ENCODE assay signal across 23 mouse cellular contexts in genomic region chr12:107262516-107262915, GRCm38 (mm10).
DNase-seq lines count a peak whose midpoint lies in the region; ATAC-seq and TF ChIP-seq lines count a peak whose summit lies in the region.
"Had no signal": no experiment of that assay in that cellular context is flagged by ENCODE, and none has a peak within 500 bp of the region (broad histone marks: within the 10 kb centered on the region; RNA-seq: fewer than 3 reads in every experiment).

No protein-coding gene starts in this region.

- WGBS in forebrain, embryonic 13.5 days, result 68% methylated on average over 4 of the region's 4 CpGs
- 83% methylated on average over 4 of the region's 4 CpGs for WGBS in forebrain, embryonic 11.5 days
- 34% methylated on average over 4 of the region's 4 CpGs for WGBS in hindbrain, postnatal 0 days
- WGBS in hindbrain, embryonic 16.5 days, result 66% methylated on average over 4 of the region's 4 CpGs
- WGBS in midbrain, postnatal 0 days, result 66% methylated on average over 4 of the region's 4 CpGs
- WGBS in midbrain, embryonic 16.5 days, result 79% methylated on average over 4 of the region's 4 CpGs

- no peaks in the 10 kb centered on the region for H3K27me3 ChIP-seq in forebrain, embryonic 13.5 days
- H3K27me3 ChIP-seq in forebrain, embryonic 11.5 days (ENCODE audit: control insufficient read depth, insufficient read depth, low read length), result no peaks in the 10 kb centered on the region
- H3K27me3 ChIP-seq in hindbrain, postnatal 0 days (ENCODE audit: insufficient read depth, low read length), result no peaks in the 10 kb centered on the region
- no peaks in the 10 kb centered on the region for H3K27me3 ChIP-seq in hindbrain, embryonic 16.5 days (replicated peaks; ENCODE audit: control insufficient read depth, insufficient read depth, low read length)
- H3K27me3 ChIP-seq in midbrain, postnatal 0 days (ENCODE audit: insufficient read depth, low read length), result no peaks in the 10 kb centered on the region
- H3K27me3 ChIP-seq in midbrain, embryonic 16.5 days (ENCODE audit: control insufficient read depth, insufficient read depth, low read depth, low read length), result no peaks in the 10 kb centered on the region
- H3K27me3 ChIP-seq: embryonic facial prominence, embryonic 15.5 days; heart, embryonic 12.5 days; hindbrain, embryonic 13.5 days; neural tube, embryonic 15.5 days; Patski had no signal

- no peak for TF ChIP-seq CTCF in hindbrain, postnatal 0 days (IDR thresholded peaks at IDR 0.05; ENCODE audit: low read depth)
- no peak for TF ChIP-seq CTCF in midbrain, postnatal 0 days (IDR thresholded peaks at IDR 0.05)
- TF ChIP-seq CTCF in brain, embryonic 14.5 days (IDR thresholded peaks at IDR 0.05; ENCODE audit: borderline replicate concordance, extremely low read depth, insufficient read depth, insufficient read length), result no peak

- no peak for ATAC-seq in forebrain, embryonic 13.5 days
- ATAC-seq in forebrain, embryonic 11.5 days (replicated peaks; ENCODE audit: low FRiP score), result no peak
- ATAC-seq in hindbrain, postnatal 0 days, result no peak
- ATAC-seq in hindbrain, embryonic 16.5 days, result no peak
- ATAC-seq in midbrain, postnatal 0 days (ENCODE audit: low FRiP score), result no peak
- no peak for ATAC-seq in midbrain, embryonic 16.5 days
- ATAC-seq: intestine, postnatal 0 days; liver, postnatal 0 days; Patski had no signal

- no peaks in the 10 kb centered on the region for H3K36me3 ChIP-seq in forebrain, embryonic 13.5 days (ENCODE audit: poor library complexity, severe bottlenecking)
- no peaks in the 10 kb centered on the region for H3K36me3 ChIP-seq in forebrain, embryonic 11.5 days (ENCODE audit: control insufficient read depth, insufficient read depth, low read length)
- no peaks in the 10 kb centered on the region for H3K36me3 ChIP-seq in hindbrain, postnatal 0 days (ENCODE audit: insufficient read depth, low read length)
- no peaks in the 10 kb centered on the region for H3K36me3 ChIP-seq in hindbrain, embryonic 16.5 days (ENCODE audit: control insufficient read depth, insufficient read depth, low read length)
- H3K36me3 ChIP-seq in midbrain, postnatal 0 days (ENCODE audit: insufficient read depth, low read length), result no peaks in the 10 kb centered on the region
- H3K36me3 ChIP-seq in midbrain, embryonic 16.5 days (ENCODE audit: control insufficient read depth, insufficient read depth, low read length), result no peaks in the 10 kb centered on the region
- H3K36me3 ChIP-seq: embryonic facial prominence, embryonic 15.5 days; heart, embryonic 12.5 days; hindbrain, embryonic 13.5 days; limb, embryonic 12.5 days; neural tube, embryonic 15.5 days had no signal

- H3K4me2 ChIP-seq in forebrain, embryonic 13.5 days, result no peak overlapping the region
- no peak overlapping the region for H3K4me2 ChIP-seq in forebrain, embryonic 11.5 days (ENCODE audit: low read depth, low read length, severe bottlenecking)
- no peak overlapping the region for H3K4me2 ChIP-seq in hindbrain, postnatal 0 days (ENCODE audit: low read depth, low read length)
- H3K4me2 ChIP-seq in hindbrain, embryonic 16.5 days (ENCODE audit: low read length), result no peak overlapping the region
- no peak overlapping the region for H3K4me2 ChIP-seq in midbrain, postnatal 0 days (ENCODE audit: low read depth, low read length, poor library complexity, severe bottlenecking)
- no peak overlapping the region for H3K4me2 ChIP-seq in midbrain, embryonic 16.5 days (ENCODE audit: low read length)
- H3K4me2 ChIP-seq: embryonic facial prominence, embryonic 15.5 days; heart, embryonic 12.5 days; hindbrain, embryonic 13.5 days; limb, embryonic 12.5 days; liver, embryonic 11.5 days; neural tube, embryonic 15.5 days had no signal

- no peak for TF ChIP-seq POLR2A in brain, embryonic 14.5 days (IDR thresholded peaks at IDR 0.05; ENCODE audit: borderline replicate concordance, extremely low read depth, insufficient read depth, insufficient read length, poor library complexity, severe bottlenecking)

- DNase-seq in forebrain, embryonic 11.5 days (ENCODE audit: low spot score), result no peak
- DNase-seq in hindbrain, postnatal 0 days (ENCODE audit: low spot score), result peak; percentile 65
- DNase-seq in midbrain, postnatal 0 days (ENCODE audit: low spot score), result peak; percentile 40
- DNase-seq in brain, embryonic 14.5 days (ENCODE audit: low read depth), result peak; percentile 77
- DNase-seq in thymus, postnatal 0 days (ENCODE audit: low spot score), result no peak
- DNase-seq: adrenal gland, postnatal 36 days; cerebellum, adult 2 months; gastrocnemius, postnatal 10 days; heart, postnatal 10 days; kidney, postnatal 25 days; liver, postnatal 0 days had no signal

- H3K4me1 ChIP-seq in forebrain, embryonic 13.5 days, result peaks cover 16% of the 10 kb centered on the region
- no peaks in the 10 kb centered on the region for H3K4me1 ChIP-seq in forebrain, embryonic 11.5 days (replicated peaks; ENCODE audit: control insufficient read depth, insufficient read depth, low read length)
- H3K4me1 ChIP-seq in hindbrain, postnatal 0 days (ENCODE audit: insufficient read depth, low read length), result no peaks in the 10 kb centered on the region
- no peaks in the 10 kb centered on the region for H3K4me1 ChIP-seq in hindbrain, embryonic 16.5 days (ENCODE audit: control insufficient read depth, insufficient read depth, low read depth, low read length)
- H3K4me1 ChIP-seq in midbrain, postnatal 0 days (ENCODE audit: insufficient read depth, low read length), result no peaks in the 10 kb centered on the region
- no peaks in the 10 kb centered on the region for H3K4me1 ChIP-seq in midbrain, embryonic 16.5 days (ENCODE audit: control insufficient read depth, insufficient read depth, low read length)
- H3K4me1 ChIP-seq: heart, embryonic 12.5 days; limb, embryonic 12.5 days; neural tube, embryonic 15.5 days had no signal

- H3K4me3 ChIP-seq in forebrain, embryonic 13.5 days, result no peak overlapping the region
- H3K4me3 ChIP-seq in forebrain, embryonic 11.5 days (ENCODE audit: low read depth, low read length), result no peak overlapping the region
- no peak overlapping the region for H3K4me3 ChIP-seq in hindbrain, postnatal 0 days (ENCODE audit: low read length)
- no peak overlapping the region for H3K4me3 ChIP-seq in hindbrain, embryonic 16.5 days (ENCODE audit: low read length)
- H3K4me3 ChIP-seq in midbrain, postnatal 0 days (ENCODE audit: low read depth, low read length), result no peak overlapping the region
- H3K4me3 ChIP-seq in midbrain, embryonic 16.5 days (ENCODE audit: low read depth, low read length), result no peak overlapping the region
- H3K4me3 ChIP-seq: embryonic facial prominence, embryonic 15.5 days; heart, embryonic 12.5 days; hindbrain, embryonic 13.5 days; layer of hippocampus, adult 2 months; limb, embryonic 12.5 days; neural tube, embryonic 15.5 days had no signal

- H3K9me3 ChIP-seq in forebrain, embryonic 13.5 days (replicated peaks), result no peaks in the 10 kb centered on the region
- no peaks in the 10 kb centered on the region for H3K9me3 ChIP-seq in forebrain, embryonic 11.5 days (ENCODE audit: control insufficient read depth, low read length)
- H3K9me3 ChIP-seq in hindbrain, postnatal 0 days (ENCODE audit: low read length), result no peaks in the 10 kb centered on the region
- no peaks in the 10 kb centered on the region for H3K9me3 ChIP-seq in hindbrain, embryonic 16.5 days (ENCODE audit: control insufficient read depth, low read length)
- no peaks in the 10 kb centered on the region for H3K9me3 ChIP-seq in midbrain, postnatal 0 days (ENCODE audit: low read length)
- no peaks in the 10 kb centered on the region for H3K9me3 ChIP-seq in midbrain, embryonic 16.5 days (replicated peaks; ENCODE audit: control insufficient read depth, low read length, poor library complexity, severe bottlenecking)
- H3K9me3 ChIP-seq: embryonic facial prominence, embryonic 15.5 days; heart, embryonic 12.5 days; hindbrain, embryonic 13.5 days; limb, embryonic 12.5 days; neural tube, embryonic 15.5 days had no signal

- H3K27ac ChIP-seq in forebrain, embryonic 13.5 days, result 0 out of 2 replicates have a peak overlapping the region, but pooled peaks have one; percentile 2
- no peak overlapping the region for H3K27ac ChIP-seq in forebrain, embryonic 11.5 days (ENCODE audit: low read depth, low read length)
- no peak overlapping the region for H3K27ac ChIP-seq in hindbrain, postnatal 0 days
- H3K27ac ChIP-seq in hindbrain, embryonic 16.5 days (ENCODE audit: low read depth, low read length), result no peak overlapping the region
- H3K27ac ChIP-seq in midbrain, postnatal 0 days (ENCODE audit: low read depth, low read length), result no peak overlapping the region
- H3K27ac ChIP-seq in midbrain, embryonic 16.5 days (ENCODE audit: low read length), result no peak overlapping the region
- H3K27ac ChIP-seq: embryonic facial prominence, embryonic 15.5 days; hindbrain, embryonic 13.5 days; layer of hippocampus, adult 2 months; limb, embryonic 12.5 days; neural tube, embryonic 15.5 days had no signal

- no peak overlapping the region for H3K9ac ChIP-seq in forebrain, embryonic 13.5 days
- no peak overlapping the region for H3K9ac ChIP-seq in forebrain, embryonic 11.5 days (ENCODE audit: low read length)
- H3K9ac ChIP-seq in hindbrain, postnatal 0 days (replicated peaks; ENCODE audit: low read length), result no peak overlapping the region
- no peak overlapping the region for H3K9ac ChIP-seq in hindbrain, embryonic 16.5 days (ENCODE audit: low read depth, low read length)
- H3K9ac ChIP-seq in midbrain, postnatal 0 days (replicated peaks; ENCODE audit: low read length, poor library complexity, severe bottlenecking), result no peak overlapping the region
- H3K9ac ChIP-seq in midbrain, embryonic 16.5 days (ENCODE audit: low read depth, low read length), result no peak overlapping the region
- H3K9ac ChIP-seq: embryonic facial prominence, embryonic 15.5 days; heart, embryonic 12.5 days; hindbrain, embryonic 13.5 days; limb, embryonic 12.5 days; liver, postnatal 0 days; neural tube, embryonic 15.5 days had no signal

Comparison
In these comparisons a context has a peak if more than half of its experiments do, and no peak if none do; other contexts are left out.
1. DNase-seq: peak in hindbrain, postnatal 0 days (single experiment), midbrain, postnatal 0 days (single experiment) and brain, embryonic 14.5 days (single experiment); none in forebrain, embryonic 11.5 days (single experiment) and thymus, postnatal 0 days (single experiment).